Mouse (Mus musculus): ENCODE results near the gene Itpk1. TPM values are rescaled to one million over a fixed set of nuclear protein-coding genes. Genes with fewer than 3 reads are reported as not detected.

Gene Itpk1
- total RNA-seq, 2 experiments from 2014 or later: 66.6 to 76.8 TPM

GRCm38 (mm10) chr12:102660906-102661651 is 43.7 kb downstream of the Itpk1 start:
- no peak for DNase-seq (ENCODE audit: low spot score in 2 of 2)
- no peak for TF ChIP-seq CTCF (conservative IDR thresholded peaks at IDR 0.05)
- Histone ChIP-seq H3K27ac (peak overlapping the region; percentile 73), H3K4me3 (no peak overlapping the region)

DNA sequence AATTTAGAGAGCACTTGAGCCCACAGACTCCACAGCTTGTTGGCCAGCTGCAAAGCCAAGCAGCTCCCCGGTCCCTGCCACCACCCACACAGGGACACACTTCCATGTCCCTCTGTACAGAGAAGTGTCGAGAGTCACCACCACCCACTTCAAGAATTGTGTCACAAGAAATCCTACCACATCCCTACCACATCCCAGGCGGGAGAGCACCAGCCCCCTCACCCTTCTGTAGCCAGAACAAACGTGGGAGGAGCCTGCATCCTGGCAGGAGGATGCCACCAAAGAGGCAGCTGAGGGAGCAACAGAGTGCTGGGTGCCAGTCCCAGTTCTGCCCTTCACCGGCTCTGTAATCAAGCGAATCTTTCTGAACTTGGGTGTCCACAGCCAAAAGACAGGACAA is 51.7 kb downstream of the Itpk1 start:
- TF ChIP-seq CTCF (conservative IDR thresholded peaks at IDR 0.05): no peak
- peak overlapping the region; percentile 87 for H3K27ac ChIP-seq
- peak; percentile 61 to 71 for DNase-seq (ENCODE audit: low spot score in 2 of 2)

DNA sequence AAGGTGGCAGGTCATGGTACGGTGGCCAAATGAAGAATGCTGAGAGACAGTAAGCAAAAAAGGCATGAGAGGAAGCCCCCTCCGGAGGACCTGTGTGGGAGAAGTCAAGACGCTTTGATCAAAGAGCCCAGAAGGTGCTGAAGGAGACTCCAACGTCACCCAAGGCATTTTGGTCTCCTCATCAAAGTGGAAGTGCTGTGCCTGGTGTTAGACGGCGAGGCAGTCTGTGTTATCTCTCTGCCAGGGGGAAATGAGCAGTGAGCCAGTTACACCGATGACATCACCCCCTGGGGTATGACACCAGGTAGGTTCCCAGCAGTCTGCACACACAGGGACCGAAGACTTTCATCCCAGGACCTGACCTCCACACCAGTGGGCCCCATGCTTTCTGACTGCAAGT is 52.3 kb downstream of the Itpk1 start:
- TF ChIP-seq CTCF (conservative IDR thresholded peaks at IDR 0.05): no peak
- DNase-seq (ENCODE audit: low spot score in 2 of 2): no peak
- Histone ChIP-seq H3K27ac (peak overlapping the region; percentile 87), H3K4me3 (no peak overlapping the region)

More for the DNA sequence above, 51.7 kb downstream of the Itpk1 start:
- H3K4me3 ChIP-seq: no peak overlapping the region

- no peak for TF ChIP-seq CTCF (conservative IDR thresholded peaks at IDR 0.05)
- DNase-seq (ENCODE audit: low spot score in 2 of 2): no peak
- Histone ChIP-seq H3K27ac (peak overlapping the region; percentile 87), H3K4me3 (no peak overlapping the region)
Observed at GRCm38 (mm10) chr12:102651871-102652270, 52.9 kb downstream of the Itpk1 start.

- Histone ChIP-seq H3K27ac (peak overlapping the region; percentile 43; the same call in 1 of the 2 replicates), H3K4me3 (no peak overlapping the region)
- DNase-seq (ENCODE audit: low spot score in 2 of 2): no peak
- no peak for TF ChIP-seq CTCF (conservative IDR thresholded peaks at IDR 0.05)
Observed at GRCm38 (mm10) chr12:102651401-102651800, 53.3 kb downstream of the Itpk1 start.

DNA sequence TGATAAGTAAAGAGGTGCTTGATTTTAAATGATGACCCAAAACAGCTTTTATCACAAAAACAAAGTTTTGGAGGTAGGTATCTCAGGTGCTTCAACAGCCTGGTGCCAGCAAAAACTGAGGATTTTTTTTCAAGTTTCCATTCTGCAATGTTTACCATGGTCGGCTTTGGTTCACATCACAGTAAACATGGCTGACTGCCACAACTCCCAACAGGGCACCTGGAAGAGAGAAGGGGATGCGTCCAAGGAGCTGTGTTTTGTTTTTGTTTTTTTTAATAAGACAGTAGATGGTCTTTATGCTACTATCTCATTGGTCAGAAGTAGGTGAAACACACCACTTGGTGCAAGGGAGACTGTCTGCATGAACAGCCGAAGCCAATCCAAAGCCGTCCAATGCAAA is 54.1 kb downstream of the Itpk1 start:
- H3K4me3 ChIP-seq: no peak overlapping the region
- TF ChIP-seq CTCF (conservative IDR thresholded peaks at IDR 0.05): no peak
- DNase-seq (ENCODE audit: low spot score in 2 of 2): no peak
- no peak overlapping the region for H3K27ac ChIP-seq

- H3K4me3 ChIP-seq: no peak overlapping the region
- no peak for TF ChIP-seq CTCF (conservative IDR thresholded peaks at IDR 0.05)
- DNase-seq (ENCODE audit: low spot score in 2 of 2): no peak
- no peak overlapping the region; the same call in 1 of the 2 replicates for H3K27ac ChIP-seq
Observed at GRCm38 (mm10) chr12:102647839-102648564, 56.7 kb downstream of the Itpk1 start.

- H3K27ac ChIP-seq: peak overlapping the region; percentile 51; the same call in 1 of the 2 replicates
- H3K4me3 ChIP-seq: no peak overlapping the region
- TF ChIP-seq CTCF (conservative IDR thresholded peaks at IDR 0.05): no peak
- no peak for DNase-seq (ENCODE audit: low spot score in 2 of 2)
Observed at GRCm38 (mm10) chr12:102646586-102647260, 58.0 kb downstream of the Itpk1 start.

DNA sequence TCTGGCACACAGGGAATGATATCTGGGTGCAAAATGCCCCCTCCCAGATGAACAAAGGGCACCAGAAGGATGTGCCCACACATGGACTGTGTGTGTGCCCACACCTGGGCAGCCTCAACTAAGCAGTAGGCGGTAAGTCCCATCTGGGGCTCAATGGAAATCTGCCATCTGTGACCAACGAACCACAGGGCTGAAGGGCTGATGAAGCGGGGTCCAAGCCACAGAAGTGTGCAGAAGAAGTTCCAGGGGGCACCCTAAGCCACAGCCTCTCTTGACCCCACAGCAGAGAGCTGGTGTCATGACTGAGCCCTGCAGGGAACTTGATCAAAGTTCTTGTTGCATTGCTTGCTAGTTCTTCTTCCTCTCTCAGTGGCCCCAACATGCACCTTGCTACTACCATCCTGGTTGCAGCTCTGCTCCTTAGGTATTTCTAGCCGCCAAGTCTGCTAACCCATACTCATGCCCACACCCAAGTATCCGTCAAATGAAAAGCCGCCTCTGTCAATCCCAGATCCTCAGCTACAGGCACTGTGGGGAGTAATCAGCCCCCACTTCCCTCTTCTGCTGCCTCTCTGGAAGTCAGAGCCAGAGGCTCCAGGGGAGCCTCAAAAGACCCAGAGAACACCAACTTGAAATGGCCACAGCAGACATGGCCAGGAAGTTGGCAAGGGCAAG is 58.7 kb downstream of the Itpk1 start:
- no peak for DNase-seq (ENCODE audit: low spot score in 2 of 2)
- no peak for TF ChIP-seq CTCF (conservative IDR thresholded peaks at IDR 0.05)
- H3K27ac ChIP-seq: peak overlapping the region; percentile 51; the same call in 1 of the 2 replicates
- H3K4me3 ChIP-seq: no peak overlapping the region

- Histone ChIP-seq H3K4me3 (no peak overlapping the region), H3K27ac (peak overlapping the region; percentile 12; the same call in 1 of the 2 replicates)
- TF ChIP-seq CTCF (conservative IDR thresholded peaks at IDR 0.05): no peak
- DNase-seq (ENCODE audit: low spot score in 2 of 2): no peak
Observed at GRCm38 (mm10) chr12:102643316-102643715, 61.4 kb downstream of the Itpk1 start.

GRCm38 (mm10) chr12:102640436-102641163 is 64.1 kb downstream of the Itpk1 start:
- DNase-seq (ENCODE audit: low spot score in 2 of 2): peak; percentile 82 to 87
- TF ChIP-seq CTCF (conservative IDR thresholded peaks at IDR 0.05): no peak
- H3K27ac ChIP-seq: peak overlapping the region; percentile 76
- H3K4me3 ChIP-seq: no peak overlapping the region; the same call in 1 of the 2 replicates

DNA sequence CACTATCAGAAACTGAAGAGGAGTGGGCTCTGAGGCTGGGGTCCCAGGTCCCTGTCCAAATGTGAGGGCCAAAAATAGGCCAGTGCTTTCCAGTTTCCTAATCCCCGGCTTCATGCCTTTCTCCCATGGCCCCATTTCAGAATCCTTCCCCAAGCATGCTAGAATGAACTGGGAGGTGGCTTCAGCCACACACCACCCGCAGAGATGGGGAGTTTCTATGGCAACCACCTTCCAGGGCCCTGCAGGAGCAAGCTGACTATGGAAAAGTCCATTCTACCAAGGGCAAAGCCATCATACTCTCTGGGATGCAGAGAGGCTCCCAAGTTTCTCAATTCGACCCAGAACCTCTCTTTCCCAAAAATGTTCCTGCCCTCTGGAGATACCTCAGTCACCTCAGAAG is 65.9 kb downstream of the Itpk1 start:
- H3K27ac ChIP-seq: peak overlapping the region; percentile 76; the same call in 1 of the 2 replicates
- DNase-seq (ENCODE audit: low spot score in 2 of 2): no peak
- TF ChIP-seq CTCF (conservative IDR thresholded peaks at IDR 0.05): no peak

More for the DNA sequence above, 65.9 kb downstream of the Itpk1 start:
- H3K4me3 ChIP-seq: no peak overlapping the region
